Mouse (Mus musculus) liver, adult 2 months (tissue): ENCODE measurements at regions not wholly inside any gene's neighbourhood (a gene's known extent, or its start where the extent isn't known, plus 50 kb on each side); places are given as distances from the start of the nearest gene placed in this dataset.
"Not testable (repeated sequence)": the region's sequence is repeated elsewhere in the genome, so short reads cannot be mapped to it uniquely, and the experiment has no call there.

Experiments used
- DNase-seq: peaks from one replicate; pipeline ENCODE4 v3.0.0-alpha.2; 2011; ENCODE audit warnings: low read depth, low spot score; ENCODE audit errors: extremely low read depth
- H3K27ac ChIP-seq: fragments of 200-500 bp; replicated peaks from 2 replicates; pipeline ENCODE4 v1.5.1; 2012; ENCODE audit warnings: low read depth, mild to moderate bottlenecking, control low read depth, inconsistent platforms, low read length; ENCODE audit not compliant: insufficient read depth
- H3K27me3 ChIP-seq: fragments of 200-500 bp; 2 replicates; pipeline ENCODE4 v1.6.1; 2012; ENCODE audit warnings: mild to moderate bottlenecking, moderate library complexity, low read length, inconsistent platforms; ENCODE audit not compliant: control insufficient read depth, insufficient read depth
- H3K36me3 ChIP-seq: fragments of 200-500 bp; 2 replicates; pipeline ENCODE4 v1.6.1; 2012; ENCODE audit warnings: low read length, inconsistent platforms; ENCODE audit not compliant: control insufficient read depth, insufficient read depth
- H3K4me1 ChIP-seq: fragments of 200-500 bp; 2 replicates; pipeline ENCODE4 v1.6.1; 2011; ENCODE audit warnings: low read length; ENCODE audit not compliant: control insufficient read depth, insufficient read depth
- H3K4me3 ChIP-seq: fragments of 200-500 bp; 2 replicates; pipeline ENCODE4 v1.5.1; 2011; ENCODE audit warnings: low read depth, mild to moderate bottlenecking, control low read depth, low read length, moderate library complexity; ENCODE audit not compliant: insufficient read depth
- H3K79me2 ChIP-seq: fragments of 200-500 bp; 2 replicates; pipeline ENCODE4 v1.6.1; 2012; ENCODE audit warnings: inconsistent platforms, mild to moderate bottlenecking, low read length, moderate library complexity; ENCODE audit not compliant: control insufficient read depth, insufficient read depth
- H3K9ac ChIP-seq: fragments of 200-500 bp; 2 replicates; pipeline ENCODE4 v1.6.1; 2012; ENCODE audit warnings: low read depth, mild to moderate bottlenecking, control low read depth, inconsistent platforms, low read length
- CTCF ChIP-seq: fragments of 200-500 bp; IDR thresholded peaks from 2 replicates; pipeline ENCODE4 v1.5.1; 2011; ENCODE audit warnings: low read depth, low read length, control low read depth
- POLR2A ChIP-seq: fragments of 200-500 bp; IDR thresholded peaks from 2 replicates; pipeline ENCODE4 v1.6.1; 2011; ENCODE audit warnings: low read length, control low read depth; ENCODE audit not compliant: insufficient read depth; ENCODE audit errors: extremely low read depth
- WGBS: fragments of 180-500 bp; shearing (Covaris S2); methylation state at CpG from one replicate; pipeline ENCODE4 v1.1.7; 2018; 5-methylcytosine and 5-hydroxymethylcytosine counted together

GRCm38 (mm10) chr16:12706907-12707306 lies 402.6 kb upstream of the Ercc4 start:
- Histone ChIP-seq H3K27me3 (no peaks in the 10 kb centered on the region), H3K36me3 (no peaks in the 10 kb centered on the region), H3K9ac (no peak overlapping the region), H3K4me1 (no peaks in the 10 kb centered on the region), H3K27ac (no peak overlapping the region), H3K4me3 (no peak overlapping the region), H3K79me2 (no peaks in the 10 kb centered on the region)
- DNase-seq, result no peak
- TF ChIP-seq POLR2A (no peak), CTCF (no peak)

GRCm38 (mm10) chr16:12721368-12721767 lies 388.1 kb upstream of the Ercc4 start:
- H3K9ac ChIP-seq, H3K4me1 ChIP-seq, H3K4me3 ChIP-seq, DNase-seq, H3K36me3 ChIP-seq, H3K27ac ChIP-seq, H3K79me2 ChIP-seq, H3K27me3 ChIP-seq: not testable (repeated sequence)
- WGBS, result 83% methylated on average over 6 of the region's 7 CpGs

GRCm38 (mm10) chr16:12726043-12726442 lies 383.4 kb upstream of the Ercc4 start:
- no peak overlapping the region for H3K9ac ChIP-seq
- TF ChIP-seq CTCF (no peak), POLR2A (no peak)
- no peaks in the 10 kb centered on the region for H3K36me3 ChIP-seq
- DNase-seq, result no peak
- no peak overlapping the region for H3K27ac ChIP-seq
- no peaks in the 10 kb centered on the region for H3K27me3 ChIP-seq
- H3K4me1 ChIP-seq, result no peaks in the 10 kb centered on the region
- no peak overlapping the region for H3K4me3 ChIP-seq
- H3K79me2 ChIP-seq, result no peaks in the 10 kb centered on the region

- WGBS, result 82% methylated on average over 2 of the region's 2 CpGs
- not testable (repeated sequence) for H3K79me2 ChIP-seq, H3K4me1 ChIP-seq, DNase-seq, H3K27me3 ChIP-seq, H3K36me3 ChIP-seq, H3K9ac ChIP-seq, H3K27ac ChIP-seq, H3K4me3 ChIP-seq
These were observed 379.2 kb upstream of the Ercc4 start for GRCm38 (mm10) chr16:12730167-12730730.

GRCm38 (mm10) chr16:12731588-12731987 lies 377.9 kb upstream of the Ercc4 start:
- 83% methylated on average over 2 of the region's 2 CpGs for WGBS
- no peak for TF ChIP-seq POLR2A
- no peak for TF ChIP-seq CTCF
- H3K4me1 ChIP-seq, result no peaks in the 10 kb centered on the region
- no peak overlapping the region for H3K4me3 ChIP-seq
- H3K9ac ChIP-seq, result no peak overlapping the region
- no peaks in the 10 kb centered on the region for H3K79me2 ChIP-seq
- no peak for DNase-seq
- no peak overlapping the region for H3K27ac ChIP-seq
- no peaks in the 10 kb centered on the region for H3K36me3 ChIP-seq
- no peaks in the 10 kb centered on the region for H3K27me3 ChIP-seq

GRCm38 (mm10) chr16:12742472-12742871 lies 367.0 kb upstream of the Ercc4 start:
- H3K4me3 ChIP-seq, result no peak overlapping the region
- no peak for DNase-seq
- H3K27ac ChIP-seq, result no peak overlapping the region
- H3K36me3 ChIP-seq, result no peaks in the 10 kb centered on the region
- no peaks in the 10 kb centered on the region for H3K4me1 ChIP-seq
- H3K27me3 ChIP-seq, result no peaks in the 10 kb centered on the region
- no peaks in the 10 kb centered on the region for H3K79me2 ChIP-seq
- TF ChIP-seq POLR2A (no peak), CTCF (no peak)
- H3K9ac ChIP-seq, result no peak overlapping the region
